ENCODE assay signal across 21 mouse cellular contexts in the genomic region with DNA sequence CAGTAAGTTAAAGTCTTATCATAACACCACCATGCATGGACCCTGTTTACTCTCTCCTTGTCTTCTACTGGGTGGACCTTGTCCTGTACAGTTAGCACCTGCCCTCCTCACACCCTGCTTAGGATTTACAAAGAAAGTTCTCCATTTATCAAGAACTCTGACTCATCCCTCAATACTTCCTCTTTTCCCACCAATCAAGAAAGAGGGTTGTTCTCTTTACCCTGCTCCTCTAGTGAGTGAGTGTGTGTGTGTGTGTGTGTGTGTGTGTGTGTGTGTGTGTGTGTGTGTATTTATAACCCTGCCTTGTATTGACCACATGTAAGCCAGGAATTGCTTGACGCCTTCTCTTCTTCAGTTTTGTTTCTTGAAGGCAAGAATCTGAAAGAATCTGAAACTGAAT. TPM values are rescaled to one million over a fixed set of nuclear protein-coding genes. Genes with fewer than 3 reads are reported as not detected.
DNase-seq lines count a peak whose midpoint lies in the region; ATAC-seq and TF ChIP-seq lines count a peak whose summit lies in the region.
"Had no signal": no experiment of that assay in that cellular context is flagged by ENCODE, and none has a peak within 500 bp of the region (broad histone marks: within the 10 kb centered on the region; RNA-seq: fewer than 3 reads in every experiment).

No protein-coding gene starts in this region.

- 73% methylated on average over 1 of the region's 1 CpGs for WGBS in lung, postnatal 0 days
- WGBS in intestine, embryonic 15.5 days = 70% methylated on average over 1 of the region's 1 CpGs
- 50% methylated on average over 1 of the region's 1 CpGs for WGBS in stomach, embryonic 16.5 days

- H3K4me2 ChIP-seq in lung, postnatal 0 days (replicated peaks; ENCODE audit: low read depth, low read length) = no peak overlapping the region
- no peak overlapping the region for H3K4me2 ChIP-seq in intestine, embryonic 15.5 days (replicated peaks)
- H3K4me2 ChIP-seq in stomach, embryonic 16.5 days (ENCODE audit: low read depth, low read length) = no peak overlapping the region
- H3K4me2 ChIP-seq: heart, embryonic 11.5 days; limb, embryonic 15.5 days had no signal

- H3K9ac ChIP-seq in lung, postnatal 0 days (replicated peaks; ENCODE audit: low read depth) = no peak overlapping the region
- no peak overlapping the region for H3K9ac ChIP-seq in intestine, embryonic 15.5 days
- no peak overlapping the region for H3K9ac ChIP-seq in stomach, embryonic 16.5 days (ENCODE audit: low read length)
- H3K9ac ChIP-seq: limb, embryonic 15.5 days had no signal

- no peaks in the 10 kb centered on the region for H3K27me3 ChIP-seq in lung, postnatal 0 days (replicated peaks; ENCODE audit: insufficient read depth, low read length)
- H3K27me3 ChIP-seq in intestine, embryonic 15.5 days (replicated peaks) = no peaks in the 10 kb centered on the region
- H3K27me3 ChIP-seq in stomach, embryonic 16.5 days (ENCODE audit: control insufficient read depth, insufficient read depth, low read length) = no peaks in the 10 kb centered on the region
- H3K27me3 ChIP-seq: limb, embryonic 15.5 days had no signal

- H3K9me3 ChIP-seq in lung, postnatal 0 days (ENCODE audit: low read length) = no peaks in the 10 kb centered on the region
- no peaks in the 10 kb centered on the region for H3K9me3 ChIP-seq in intestine, embryonic 15.5 days
- H3K9me3 ChIP-seq in stomach, embryonic 16.5 days (replicated peaks; ENCODE audit: control insufficient read depth, low read length) = no peaks in the 10 kb centered on the region
- H3K9me3 ChIP-seq: forebrain, embryonic 10.5 days; limb, embryonic 15.5 days had no signal

- 0 out of 2 replicates have a peak, but pooled peaks cover 2% of the 10 kb centered on the region for H3K4me1 ChIP-seq in lung, postnatal 0 days (ENCODE audit: insufficient read depth, low read depth, low read length)
- no peaks in the 10 kb centered on the region for H3K4me1 ChIP-seq in intestine, embryonic 15.5 days (replicated peaks)
- H3K4me1 ChIP-seq in stomach, embryonic 16.5 days (ENCODE audit: control insufficient read depth, insufficient read depth, low read length) = no peaks in the 10 kb centered on the region
- H3K4me1 ChIP-seq: limb, embryonic 15.5 days had no signal

- no peak overlapping the region for H3K27ac ChIP-seq in lung, postnatal 0 days (ENCODE audit: low read length)
- H3K27ac ChIP-seq in intestine, embryonic 15.5 days = no peak overlapping the region
- H3K27ac ChIP-seq in stomach, embryonic 16.5 days (ENCODE audit: low read length) = peak overlapping the region; percentile 71
- H3K27ac ChIP-seq: forebrain, embryonic 10.5 days; kidney, postnatal 0 days; limb, embryonic 15.5 days had no signal

- DNase-seq in lung, postnatal 0 days (ENCODE audit: low spot score) = peak; percentile 45
- no peak for DNase-seq in lung, postnatal 10 days
- DNase-seq in cerebellum, postnatal 25 days = no peak
- DNase-seq in right cerebral cortex, postnatal 14 days = no peak
- no peak for DNase-seq in cerebellum, adult 18-20 months
- DNase-seq: adrenal gland, postnatal 10 days; gastrocnemius, postnatal 36 days; heart, postnatal 36 days; layer of hippocampus, adult 9-11 months; lung, postnatal 4 days; midbrain, embryonic 14.5 days; right cerebral cortex, postnatal 4 days; thymus, postnatal 4 days had no signal

- peak; percentile 48 for ATAC-seq in lung, postnatal 0 days
- ATAC-seq in intestine, embryonic 15.5 days = peak; percentile 93
- peak; percentile 94 for ATAC-seq in megakaryocyte, adult 5-6 weeks (ENCODE audit: poor library complexity, severe bottlenecking)
- peak; percentile 93 for ATAC-seq in stomach, embryonic 16.5 days (ENCODE audit: insufficient read depth, low FRiP score)
- ATAC-seq: inflammation-experienced regulatory T-cells, adult 6 months had no signal

- H3K4me3 ChIP-seq in lung, postnatal 0 days (ENCODE audit: low read depth, low read length) = no peak overlapping the region
- H3K4me3 ChIP-seq in intestine, embryonic 15.5 days (replicated peaks) = no peak overlapping the region
- H3K4me3 ChIP-seq in stomach, embryonic 16.5 days (replicated peaks; ENCODE audit: low read length) = no peak overlapping the region
- H3K4me3 ChIP-seq: forebrain, embryonic 10.5 days; limb, embryonic 15.5 days had no signal

- 0 out of 2 replicates have a peak, but pooled peaks have one; percentile 9 for TF ChIP-seq EP300 in lung, postnatal 0 days (IDR thresholded peaks at IDR 0.05)

- no peak for TF ChIP-seq CTCF in lung, postnatal 0 days (IDR thresholded peaks at IDR 0.05)

- H3K36me3 ChIP-seq in lung, postnatal 0 days (ENCODE audit: insufficient read depth, low read length) = no peaks in the 10 kb centered on the region
- no peaks in the 10 kb centered on the region for H3K36me3 ChIP-seq in intestine, embryonic 15.5 days
- H3K36me3 ChIP-seq in stomach, embryonic 16.5 days (ENCODE audit: control insufficient read depth, insufficient read depth, low read length) = no peaks in the 10 kb centered on the region
- H3K36me3 ChIP-seq: forebrain, embryonic 10.5 days; limb, embryonic 15.5 days had no signal

RNA-seq across cellular contexts. Expression of a gene that starts 26.7 kb away (rescaled TPM):
- 39.5 and 39.8 TPM in 2 replicates for polyA plus RNA-seq in lung, postnatal 0 days (2015; fragmentation: Nextera tagmentation; extraction: Ambion mirVana)
- polyA plus RNA-seq in intestine, embryonic 15.5 days (2015; fragmentation: Nextera tagmentation; extraction: Ambion mirVana) = 75.6 and 77.8 TPM in 2 replicates
- 34.7 and 35.2 TPM in 2 replicates for total RNA-seq in megakaryocyte, adult 5-6 weeks (2015)
- total RNA-seq in megakaryocyte, adult 5-6 weeks (2017) = 45.2 and 50.9 TPM in 2 replicates
- polyA plus RNA-seq in stomach, embryonic 16.5 days (2015; fragmentation: Nextera tagmentation; extraction: Ambion mirVana) = 62.2 and 64.8 TPM in 2 replicates
